Comparison of ENCODE assay signal across 20 mouse cellular contexts in genomic region chr8:121932026-121932667, GRCm38 (mm10). TPM values are rescaled to one million over a fixed set of nuclear protein-coding genes. Genes with fewer than 3 reads are reported as not detected.
DNase-seq lines count a peak whose midpoint lies in the region; TF ChIP-seq lines count a peak whose summit lies in the region.
"Had no signal": no experiment of that assay in that cellular context is flagged by ENCODE, and none has a peak within 500 bp of the region (broad histone marks: within the 10 kb centered on the region; RNA-seq: fewer than 3 reads in every experiment).

No protein-coding gene starts in this region.

- H3K9me3 ChIP-seq in limb, embryonic 10.5 days (replicated peaks) = no peaks in the 10 kb centered on the region
- H3K9me3 ChIP-seq: heart, embryonic 10.5 days; hindbrain, embryonic 12.5 days; limb, embryonic 15.5 days had no signal

- H3K4me3 ChIP-seq in layer of hippocampus, adult 2 months = no peak overlapping the region
- no peak overlapping the region for H3K4me3 ChIP-seq in limb, embryonic 10.5 days
- H3K4me3 ChIP-seq: heart, embryonic 10.5 days; hindbrain, embryonic 12.5 days; limb, embryonic 15.5 days had no signal

- H3K27me3 ChIP-seq in limb, embryonic 10.5 days (ENCODE audit: low read depth, poor library complexity, severe bottlenecking) = no peaks in the 10 kb centered on the region
- H3K27me3 ChIP-seq: hindbrain, embryonic 12.5 days; limb, embryonic 15.5 days had no signal

- H3K4me1 ChIP-seq in limb, embryonic 10.5 days = peaks cover 7% of the 10 kb centered on the region; the same call in 1 of the 2 replicates

- DNase-seq in adrenal gland, adult (ENCODE audit: inconsistent age in 2 of 2, low spot score in 1 of 2) = peak; percentile 58 to 74
- no peak for DNase-seq in adrenal gland, postnatal 4 days (ENCODE audit: low spot score in 2 of 2)
- DNase-seq in layer of hippocampus, adult 2 months (ENCODE audit: low spot score in 2 of 2) = no peak
- no peak for DNase-seq in layer of hippocampus, adult 18-20 months (ENCODE audit: low spot score in 2 of 2)
- peak; percentile 75 for DNase-seq in MN1 (ENCODE audit: low spot score)
- DNase-seq in fibroblast of lung, adult 2 months (ENCODE audit: low read depth) = peak; percentile 67
- no peak for DNase-seq in limb, embryonic 10.5 days (ENCODE audit: low spot score)
- DNase-seq in layer of hippocampus, adult 9-11 months = no peak
- DNase-seq: cerebellum, adult 8-10 months; forebrain, postnatal 0 days; kidney, adult 2 months; kidney, postnatal 36 days; lung, embryonic 14.5 days; right cerebral cortex, postnatal 25 days; thymus, postnatal 25 days had no signal

- peak overlapping the region; percentile 81 for H3K27ac ChIP-seq in layer of hippocampus, adult 2 months
- no peak overlapping the region for H3K27ac ChIP-seq in limb, embryonic 10.5 days
- H3K27ac ChIP-seq: heart, embryonic 10.5 days; hindbrain, embryonic 12.5 days; limb, embryonic 15.5 days had no signal

- TF ChIP-seq CTCF in layer of hippocampus, adult 2 months (conservative IDR thresholded peaks at IDR 0.05) = no peak

- WGBS in limb, embryonic 10.5 days = 81% methylated on average over 12 of the region's 12 CpGs

- no peaks in the 10 kb centered on the region for H3K36me3 ChIP-seq in limb, embryonic 10.5 days
- H3K36me3 ChIP-seq: heart, embryonic 10.5 days; hindbrain, embryonic 12.5 days; limb, embryonic 15.5 days had no signal

RNA-seq across cellular contexts. Expression of gene Car5a, which starts 12.6 kb away (rescaled TPM):
- under 1 TPM in 1 of 2 experiments, not detected in 1; 0.76 TPM for total RNA-seq in adrenal gland, postnatal 4 days (2021)
- total RNA-seq in layer of hippocampus, adult 2 months (2021) = not detected
- total RNA-seq in layer of hippocampus, adult 18-20 months (2021) = under 1 TPM; 0.25 to 0.54 TPM
- 0.20 TPM in 1 of 2 replicates, not detected in the other for polyA plus RNA-seq in limb, embryonic 10.5 days (2016; fragmentation: Nextera tagmentation; extraction: Ambion mirVana)
- total RNA-seq: forebrain, postnatal 0 days; megakaryocyte, adult 5-6 weeks had no signal
- polyA plus RNA-seq: heart, embryonic 10.5 days; limb, embryonic 15.5 days; lung, embryonic 14.5 days; stomach, embryonic 14.5 days had no signal

RNA-seq across cellular contexts. Expression of gene Banp, which starts 17.4 kb away (rescaled TPM):
- 10 to 100 TPM; 14.0 to 15.7 TPM for total RNA-seq in adrenal gland, postnatal 4 days (2021)
- 10 to 100 TPM; 32.7 to 61.0 TPM for total RNA-seq in layer of hippocampus, adult 2 months (2021)
- total RNA-seq in layer of hippocampus, adult 18-20 months (2021) = 10 to 100 TPM; 49.9 to 58.2 TPM
- 55.4 and 60.0 TPM in 2 replicates for polyA plus RNA-seq in limb, embryonic 10.5 days (2016; fragmentation: Nextera tagmentation; extraction: Ambion mirVana)

RNA-seq across cellular contexts. Expression of gene Slc7a5, which starts 24.7 kb away (rescaled TPM):
- total RNA-seq in adrenal gland, postnatal 4 days (2021) = 10 to 100 TPM; 56.2 to 59.0 TPM
- 10 to 100 TPM; 66.5 to 68.7 TPM for total RNA-seq in layer of hippocampus, adult 2 months (2021)
- total RNA-seq in layer of hippocampus, adult 18-20 months (2021) = 10 to 100 TPM; 52.8 to 55.7 TPM
- 16.8 and 19.3 TPM in 2 replicates for polyA plus RNA-seq in limb, embryonic 10.5 days (2016; fragmentation: Nextera tagmentation; extraction: Ambion mirVana)

Comparison
In these comparisons a context has a peak if more than half of its experiments do, and no peak if none do; other contexts are left out.
1. DNase-seq: peak in adrenal gland, adult (2 of 2), MN1 (single experiment) and fibroblast of lung, adult 2 months (single experiment); none in adrenal gland, postnatal 4 days (0 of 2), layer of hippocampus, adult 2 months (0 of 2), layer of hippocampus, adult 18-20 months (0 of 2), limb, embryonic 10.5 days (single experiment) and layer of hippocampus, adult 9-11 months (single experiment).